Mouse (Mus musculus) Patski (cell line): ENCODE measurements around the gene Pam. TPM values are rescaled to one million over a fixed set of nuclear protein-coding genes. Genes with fewer than 3 reads are reported as not detected.
A peak's percentile ranks its signal among the peaks of the same experiment; 100 is the strongest.

ENCODE experiments used
- ATAC-seq: fragments of 100-300 bp; one replicate; pipeline ENCODE4 v1.8.0; 2021
- CTCF ChIA-PET: fragments of 350-600 bp; sonication (Branson Sonifier 250); formaldehyde crosslinking; loops from one replicate; lab custom pipeline; 2022; ENCODE audit warnings: inconsistent platforms; lab: Charles Lee
- POLR2A ChIA-PET: fragments of 350-600 bp; sonication (Branson Sonifier 250); formaldehyde crosslinking; loops from one replicate; lab custom pipeline; 2022; ENCODE audit warnings: antibody characterized with exemption, inconsistent platforms; lab: Charles Lee
- DNase-seq: peaks from one replicate; pipeline ENCODE4 v3.0.0-alpha.2; 2011; ENCODE audit warnings: low read depth, low spot score
- H3K27me3 ChIP-seq: fragments of 371-371 bp; one replicate; pipeline ENCODE4 v1.5.1; 2021
- CTCF ChIP-seq: fragments of 100-300 bp; IDR thresholded peaks from one replicate; pipeline ENCODE4 v1.5.1; 2021
- in situ Hi-C: fragments of 300-500 bp; cut with MboI; formaldehyde crosslinking; loops from 3 replicates; pipeline ENCODE4 v1.11.1; 2018; ENCODE audit warnings: low pct_unique_long_range_greater_than_20kb, mixed read lengths
- polyA plus RNA-seq: library from polyadenylated mRNA; unstranded; gene quantifications from one replicate; pipeline ENCODE4 v1.2.3, GENCODE M21; 2021

The Pam gene
- 74.0 TPM for polyA plus RNA-seq

DNA sequence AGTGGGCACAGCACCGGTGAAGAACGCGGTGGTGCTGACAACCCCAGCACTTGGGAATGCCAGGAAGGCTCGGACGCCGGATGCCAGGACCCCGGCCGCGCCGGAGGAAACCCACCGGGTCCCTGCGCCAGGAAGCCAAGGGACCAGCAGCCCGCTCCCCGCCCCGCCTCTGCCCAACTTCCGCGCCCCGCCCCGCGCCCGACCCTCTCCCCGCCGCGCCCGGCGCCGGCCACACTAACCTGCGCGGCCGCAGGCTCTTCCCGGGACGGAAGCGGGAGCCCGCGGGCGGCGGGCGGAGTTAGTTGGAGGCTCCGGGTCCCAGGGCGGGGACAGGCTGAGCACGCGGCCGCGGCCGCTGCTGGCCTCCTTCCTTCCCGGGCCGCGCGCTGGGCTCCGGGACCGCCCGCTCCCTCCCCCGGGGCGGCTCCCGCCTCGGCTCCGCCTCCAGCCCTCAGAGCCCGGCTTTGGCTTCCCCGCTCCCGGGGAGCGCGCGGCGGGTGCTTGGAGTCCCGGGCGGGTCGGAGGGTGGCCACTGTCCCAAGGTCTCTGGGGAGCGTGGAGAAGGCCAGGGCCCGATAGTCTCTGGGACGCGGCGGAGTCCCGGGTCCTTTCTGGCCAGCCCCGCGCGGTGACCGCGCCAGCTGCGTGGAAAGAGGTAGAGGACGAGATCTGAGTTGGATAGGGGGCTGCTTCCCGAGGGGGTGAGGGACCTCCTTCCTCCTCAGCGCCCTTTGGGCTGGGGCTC lies at the start of gene Pam:
Gene Pam, minus strand, starts transcription at position 401 of the 745 bp plus-strand sequence.
- no peak for TF ChIP-seq CTCF
- peaks cover 4% of the 10 kb centered on the region for H3K27me3 ChIP-seq
- peak; percentile 95 for ATAC-seq
- CTCF ChIA-PET, result interaction anchor here (1.4 to 1.6 kb wide), 2 partner anchors 48 to 119 kb away, joined by 3 read pairs; no protein-coding TSS in a partner anchor
- in situ Hi-C loops, result no loop called here
- POLR2A ChIA-PET, result no interaction called here
- no peak for DNase-seq

- ATAC-seq (no peak), DNase-seq (no peak)
- H3K27me3 ChIP-seq, result no peaks in the 10 kb centered on the region
- ChIA-PET POLR2A (no interaction called here), CTCF (interaction anchor here (0.8 to 1.0 kb wide), 2 partner anchors 11 to 26 kb away, joined by 3 read pairs; no protein-coding TSS in a partner anchor)
- peak; percentile 59 for TF ChIP-seq CTCF
- in situ Hi-C loops, result no loop called here
These were observed 49.4 kb upstream of the Pam start for GRCm38 (mm10) chr1:98144845-98145244.

GRCm38 (mm10) chr1:98131244-98131643 lies 35.8 kb upstream of the Pam start:
- DNase-seq, result no peak
- CTCF ChIA-PET, result no interaction called here
- H3K27me3 ChIP-seq, result no peaks in the 10 kb centered on the region
- POLR2A ChIA-PET, result no interaction called here
- ATAC-seq, result no peak
- in situ Hi-C loops, result no loop called here
- no peak for TF ChIP-seq CTCF

DNA sequence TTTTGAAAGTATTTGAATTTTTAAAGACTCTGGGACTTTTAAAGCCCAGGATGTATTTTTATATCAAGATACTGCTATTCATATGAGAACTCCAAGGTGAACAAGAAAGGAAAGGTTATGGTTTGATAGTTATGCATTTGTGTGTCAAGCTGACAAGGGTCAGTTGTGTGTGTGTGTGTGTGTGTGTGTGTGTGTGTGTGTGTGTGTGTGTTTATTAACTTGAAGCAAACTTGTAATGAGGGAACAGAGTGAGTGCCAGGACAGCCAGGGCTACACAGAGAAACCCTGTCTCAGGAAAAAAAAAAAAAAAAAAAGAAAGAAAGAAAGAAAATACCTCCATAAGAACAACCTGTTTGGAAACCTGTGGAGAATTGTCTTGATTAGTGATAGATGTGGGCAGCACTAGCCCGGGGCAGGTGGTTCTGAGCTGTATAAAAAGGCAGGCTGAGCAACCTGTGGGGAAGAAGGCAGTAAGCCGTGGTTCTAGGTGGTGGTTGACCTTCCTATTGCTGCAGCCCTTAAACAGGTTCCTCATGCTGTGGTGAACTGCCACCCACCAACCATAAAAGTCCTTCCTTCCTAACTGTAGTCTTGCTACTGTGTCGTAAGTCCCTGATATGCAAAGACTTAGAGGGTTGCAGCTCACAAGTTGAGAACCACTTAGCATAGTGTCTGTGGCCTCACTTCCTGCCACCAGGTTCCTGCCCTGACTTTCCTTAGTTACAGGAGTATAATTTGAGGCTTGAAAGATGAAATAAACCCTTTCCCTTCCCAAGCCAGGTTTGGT lies 34.3 kb upstream of the Pam start:
- no peaks in the 10 kb centered on the region for H3K27me3 ChIP-seq
- ATAC-seq (no peak), DNase-seq (no peak)
- CTCF ChIA-PET, result no interaction called here
- POLR2A ChIA-PET, result no interaction called here
- in situ Hi-C loops, result no loop called here
- no peak for TF ChIP-seq CTCF

GRCm38 (mm10) chr1:98129111-98129510 lies 33.7 kb upstream of the Pam start:
- POLR2A ChIA-PET, result no interaction called here

GRCm38 (mm10) chr1:98128338-98129096 lies 33.1 kb upstream of the Pam start:
- peak; percentile 79 for ATAC-seq
- TF ChIP-seq CTCF, result no peak
- ChIA-PET POLR2A (no interaction called here), CTCF (no interaction called here)
- peak; percentile 12 for DNase-seq
- no peaks in the 10 kb centered on the region for H3K27me3 ChIP-seq
- in situ Hi-C loops, result no loop called here

More at GRCm38 (mm10) chr1:98129111-98129510, 33.7 kb upstream of the Pam start:
- no peaks in the 10 kb centered on the region for H3K27me3 ChIP-seq
- CTCF ChIA-PET, result no interaction called here
- DNase-seq (no peak), ATAC-seq (no peak)
- in situ Hi-C loops, result no loop called here
- no peak for TF ChIP-seq CTCF

DNA sequence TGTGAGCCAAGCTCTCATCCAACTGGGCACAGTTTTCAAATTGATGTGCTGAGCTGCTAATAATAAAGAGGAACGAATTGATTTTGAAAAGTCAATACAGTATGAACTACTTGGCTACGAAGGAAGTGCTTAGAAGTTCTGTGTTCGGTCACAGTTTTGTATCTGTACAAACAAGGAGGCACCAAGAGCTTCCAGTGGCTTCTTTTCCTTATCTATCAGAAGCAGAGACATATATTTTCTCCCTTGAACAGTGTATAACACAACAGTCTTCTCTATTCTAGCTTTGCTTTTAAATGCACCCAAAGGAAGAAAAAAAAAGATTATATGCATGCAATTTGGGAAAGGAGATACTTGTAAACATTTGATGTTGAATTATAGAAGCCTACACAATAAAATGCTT lies 30.8 kb upstream of the Pam start:
- ChIA-PET CTCF (interaction anchor here (1.8 kb wide), 1 partner anchor 28 kb away, joined by 7 read pairs; no protein-coding TSS in a partner anchor), POLR2A (no interaction called here)
- no peak for TF ChIP-seq CTCF
- ATAC-seq, result no peak
- in situ Hi-C loops, result no loop called here
- no peak for DNase-seq
- no peaks in the 10 kb centered on the region for H3K27me3 ChIP-seq

DNA sequence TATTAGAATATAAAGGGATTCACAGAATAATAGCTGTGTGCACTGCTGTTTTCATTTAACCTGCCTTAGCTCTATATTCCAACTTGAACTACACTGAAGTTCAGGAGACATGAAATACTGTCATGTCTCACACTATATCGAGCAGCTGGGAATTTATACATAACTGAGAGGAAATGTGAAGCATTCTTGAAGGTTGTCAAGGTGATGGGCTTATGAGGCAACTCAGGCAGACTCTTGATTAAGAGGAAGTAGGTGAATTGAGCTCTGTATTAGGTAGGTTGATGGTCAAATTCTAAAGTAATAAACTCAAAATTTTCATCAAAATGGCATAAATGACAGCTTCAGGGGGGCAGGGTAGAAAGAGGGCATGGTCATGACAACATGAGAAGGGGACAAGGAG lies 29.3 kb upstream of the Pam start:
- DNase-seq (no peak), ATAC-seq (no peak)
- H3K27me3 ChIP-seq, result no peaks in the 10 kb centered on the region
- in situ Hi-C loops, result no loop called here
- CTCF ChIA-PET, result no interaction called here
- TF ChIP-seq CTCF, result no peak
- POLR2A ChIA-PET, result no interaction called here

DNA sequence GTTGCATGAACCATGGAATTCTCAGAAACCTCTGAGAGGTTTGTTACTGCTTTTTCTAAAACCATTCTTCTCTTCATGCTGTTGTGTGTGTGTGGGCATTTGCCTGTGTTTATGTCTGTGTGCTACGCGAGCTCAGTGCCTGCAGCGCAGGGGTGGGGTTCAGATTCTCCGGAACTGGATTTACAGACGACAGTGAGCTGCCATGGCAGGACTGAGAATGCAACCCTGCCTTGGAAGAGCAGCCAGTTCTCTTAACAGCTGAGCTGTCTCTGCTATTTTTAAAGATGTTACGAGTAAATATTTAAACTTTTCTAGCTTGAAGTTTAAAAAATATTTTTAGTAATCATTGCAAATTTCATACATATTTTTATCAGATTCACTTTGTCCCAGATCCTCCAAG lies 24.1 kb upstream of the Pam start:
- in situ Hi-C loops, result no loop called here
- ChIA-PET POLR2A (no interaction called here), CTCF (interaction anchor here (1.0 kb wide), 1 partner anchor 18 kb away, joined by 4 read pairs; no protein-coding TSS in a partner anchor)
- ATAC-seq, result no peak
- TF ChIP-seq CTCF, result no peak
- DNase-seq, result no peak
- no peaks in the 10 kb centered on the region for H3K27me3 ChIP-seq

- DNase-seq (no peak), ATAC-seq (no peak)
- no peak for TF ChIP-seq CTCF
- ChIA-PET POLR2A (no interaction called here), CTCF (no interaction called here)
- in situ Hi-C loops, result no loop called here
- peaks cover 11% of the 10 kb centered on the region for H3K27me3 ChIP-seq
These were observed 12.2 kb upstream of the Pam start for GRCm38 (mm10) chr1:98107599-98107998.
